Mouse (Mus musculus) CD8-positive naive resting alpha-beta T cell, adult 2 months (primary cell): ENCODE results near the gene Gpr160.

Source experiments
- DNase-seq, 2 experiments: peaks; one replicate each; pipeline ENCODE4 v3.0.0; 2022; ENCODE audit warnings: low read depth in 2 of 2, low spot score in 2 of 2

Gene Gpr160

DNA sequence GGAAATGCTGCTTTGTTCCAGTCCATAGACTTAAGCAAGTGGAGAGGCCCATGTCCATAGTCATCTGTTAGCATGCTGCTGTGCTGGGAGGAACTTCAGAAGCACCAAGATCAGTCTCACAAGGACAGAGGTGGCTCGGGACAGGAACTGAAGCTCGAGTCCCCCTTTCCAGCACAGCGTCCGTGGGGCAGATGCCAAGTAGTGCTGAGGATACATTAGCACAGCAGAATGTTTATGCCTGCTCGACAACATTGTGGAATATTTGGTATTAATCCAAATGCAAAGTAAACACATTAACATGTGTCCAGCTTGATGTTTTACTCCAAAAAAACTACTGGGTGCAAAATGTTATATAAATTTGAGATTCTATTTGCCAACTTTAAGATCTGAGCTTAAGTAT is 41.0 kb downstream of the Gpr160 start:
- no peak for DNase-seq

DNA sequence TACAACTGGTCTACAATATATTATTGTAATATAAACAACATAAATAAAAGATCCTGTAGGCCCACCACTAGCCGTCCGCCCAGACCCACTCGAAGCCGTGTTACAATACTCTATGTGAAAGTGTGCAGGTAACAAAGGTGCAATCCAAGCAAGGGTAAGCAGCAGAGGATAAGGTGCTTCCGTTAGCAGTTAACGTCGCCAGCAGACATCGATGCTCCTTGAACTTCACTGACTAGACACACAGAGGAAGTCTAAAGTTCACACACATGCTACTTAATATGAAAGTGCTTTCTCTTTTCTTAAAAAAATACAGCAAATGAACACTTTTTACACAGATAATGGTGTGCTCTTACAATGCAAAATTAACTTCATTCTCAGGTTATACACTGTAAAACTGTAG is 43.7 kb downstream of the Gpr160 start:
- no peak for DNase-seq

GRCm38 (mm10) chr3:30904658-30905057 is 48.9 kb downstream of the Gpr160 start:
- DNase-seq: no peak

DNA sequence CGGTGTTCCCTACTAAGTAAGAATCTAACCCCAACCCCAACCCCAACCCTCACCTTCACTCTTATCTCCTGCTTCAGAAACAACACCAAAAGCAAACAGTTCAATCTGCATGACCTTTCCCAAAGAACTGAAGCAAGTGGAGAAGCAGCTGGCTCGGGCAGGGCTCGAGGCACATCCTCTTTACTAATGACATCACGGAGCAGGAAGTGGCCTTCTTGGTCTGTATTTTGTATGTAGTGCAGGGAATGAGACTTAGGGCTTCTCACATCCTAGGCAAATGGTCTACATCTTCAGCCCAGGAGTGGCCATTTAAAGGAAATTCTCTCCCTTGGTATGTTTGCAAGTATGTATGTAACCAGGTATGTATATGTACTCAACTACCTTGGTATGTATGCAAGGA is 61.4 kb downstream of the Gpr160 start:
- DNase-seq: no peak

DNA sequence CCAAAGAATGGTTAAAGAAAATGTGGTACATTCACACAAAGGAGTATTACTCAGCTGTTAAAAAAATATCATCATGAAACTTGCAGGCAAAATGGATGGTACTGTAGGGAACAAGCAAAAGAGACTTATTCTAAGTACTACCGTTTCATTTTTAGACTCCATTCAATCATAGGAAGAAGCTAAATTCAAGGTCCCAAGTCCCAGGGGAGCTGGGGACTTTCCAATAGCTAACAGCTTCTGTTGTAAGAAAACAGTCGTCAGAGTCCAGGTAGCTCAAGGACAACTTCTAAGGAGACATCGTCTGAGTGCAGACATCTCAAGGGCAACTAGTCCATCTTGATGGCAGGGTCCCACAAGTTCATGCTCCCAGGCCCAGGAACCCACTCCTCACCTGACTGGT is 71.9 kb downstream of the Gpr160 start:
- DNase-seq: no peak

GRCm38 (mm10) chr3:30929828-30930227 is 74.1 kb downstream of the Gpr160 start:
- no peak for DNase-seq

DNA sequence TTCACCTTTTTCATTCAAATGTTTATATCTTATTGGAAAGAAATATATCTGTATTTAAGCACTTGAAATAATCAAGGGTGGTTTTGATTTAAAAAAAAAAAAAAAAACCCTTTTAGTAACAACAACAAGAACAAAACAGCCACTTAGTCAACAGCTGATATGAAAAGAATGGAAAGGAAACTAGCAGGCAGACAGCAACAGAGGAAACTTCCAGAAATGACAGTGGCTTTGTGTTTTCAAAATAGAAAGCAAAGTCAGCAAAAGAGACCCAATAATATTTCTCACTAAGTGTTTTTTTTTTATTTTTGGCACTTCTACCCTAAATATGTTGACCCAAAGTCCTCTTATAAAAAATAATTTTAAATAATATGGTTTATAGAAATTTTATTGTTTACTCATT is 78.6 kb downstream of the Gpr160 start:
- no peak for DNase-seq
